Mouse (Mus musculus): ENCODE measurements around the gene Gm6899. TPM values are rescaled to one million over a fixed set of nuclear protein-coding genes. Genes with fewer than 3 reads are reported as not detected.

Gm6899 gene
- polyA plus RNA-seq (2015; fragmentation: Nextera tagmentation; extraction: Ambion mirVana) = 0.52 TPM in 1 of 2 replicates, not detected in the other

GRCm38 (mm10) chr11:26593061-26594059 is at the start of gene Gm6899, which contains the start of gene Vrk2:
Gene Gm6899 (plus strand): TSS chr11:26593241.
Gene Vrk2 (minus strand): TSS chr11:26593999.

Other genes starting within 250 kb of the Gm6899 start
- 18.6 and 22.4 TPM in 2 replicates for gene Fancl, start 207.1 kb upstream of the Gm6899 start, polyA plus RNA-seq (2015; fragmentation: Nextera tagmentation; extraction: Ambion mirVana)
- gene Vrk2, start 758 bp downstream of the Gm6899 start, polyA plus RNA-seq (2015; fragmentation: Nextera tagmentation; extraction: Ambion mirVana) = 15.6 and 16.7 TPM in 2 replicates

All from adrenal gland, postnatal 0 days (tissue).